Mouse (Mus musculus) natural killer cell, adult 2 months (primary cell): Measurements from ENCODE around the gene Polr2i.
"Not testable (repeated sequence)": the region's sequence is repeated elsewhere in the genome, so short reads cannot be mapped to it uniquely, and the experiment has no call there.

ENCODE experiments used
- DNase-seq, 2 experiments: peaks; one replicate each; pipeline ENCODE4 v3.0.0; 2022; ENCODE audit warnings: low spot score in 2 of 2

Gene Polr2i

GRCm38 (mm10) chr7:30231669-30232454 lies at the start of gene Polr2i, which contains the start of gene Tbcb:
TSS of gene Polr2i (plus strand) at chr7:30231948.
TSS of gene Tbcb (minus strand) at chr7:30232272.
- peak; percentile 92 to 94 for DNase-seq

- not testable (repeated sequence) for DNase-seq
Measured at GRCm38 (mm10) chr7:30183189-30183588, 48.6 kb upstream of the Polr2i start.

DNA sequence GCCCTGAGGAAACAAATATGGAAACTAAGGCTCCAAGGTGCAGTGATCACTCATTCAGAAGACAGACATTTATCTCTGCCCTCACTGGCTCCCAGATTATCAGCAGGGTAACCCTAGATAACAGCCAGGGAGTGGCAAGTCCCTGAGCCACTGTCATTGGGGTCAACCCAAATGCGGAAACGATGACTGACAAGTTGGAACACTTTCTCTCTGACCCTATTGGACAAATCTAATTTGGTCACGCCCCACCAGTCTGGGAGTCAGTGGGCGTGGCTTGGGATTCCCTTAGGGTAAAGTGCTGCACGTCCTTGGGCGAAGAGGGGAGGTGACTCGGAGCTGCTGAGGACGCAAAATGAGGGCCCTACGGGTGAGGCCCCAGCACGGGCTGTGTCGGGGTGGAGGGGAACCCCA lies 47.9 kb upstream of the Polr2i start, which contains the start of gene Cox7a1:
Gene Cox7a1 (plus strand): TSS at position 266 of the 411 bp plus-strand sequence.
- DNase-seq = peak; percentile 84

- no peak for DNase-seq
Measured at GRCm38 (mm10) chr7:30184641-30185348, 47.0 kb upstream of the Polr2i start.

DNA sequence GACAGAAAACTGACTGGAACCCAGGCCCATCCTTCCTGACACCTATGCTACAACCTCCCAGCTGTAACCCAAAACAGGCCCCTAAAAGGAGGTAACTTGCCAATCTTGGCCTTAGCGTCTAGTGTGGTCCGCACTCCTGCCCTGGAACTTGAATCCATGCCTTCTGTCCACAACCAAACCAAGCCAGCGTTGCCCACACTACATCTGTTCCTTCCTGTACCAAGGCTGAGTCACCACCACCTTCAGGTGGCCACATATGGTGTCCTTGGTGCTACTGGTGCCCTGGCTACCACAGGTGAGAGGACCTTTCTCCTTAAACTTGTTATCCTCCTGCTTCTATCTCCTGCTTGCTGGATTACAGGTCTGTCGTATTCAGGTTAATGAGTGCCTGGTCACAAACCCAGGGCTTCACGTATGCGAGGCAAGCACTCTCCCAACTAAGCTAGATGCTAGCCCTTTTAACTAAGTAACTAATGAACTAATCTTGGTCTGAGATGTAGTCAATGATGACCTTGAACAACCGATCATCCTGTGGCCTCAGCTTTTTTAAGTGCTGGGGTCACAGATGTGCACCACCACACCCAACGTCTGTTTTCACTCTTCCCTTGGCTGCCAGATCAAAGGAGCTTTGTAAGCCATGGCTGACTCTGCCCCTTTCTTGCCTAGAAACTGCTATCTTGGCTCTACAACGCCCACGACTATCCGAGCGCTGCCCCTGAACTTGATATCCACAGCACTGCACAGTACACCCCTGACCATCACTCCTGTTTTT lies 43.2 kb upstream of the Polr2i start:
- DNase-seq = no peak

DNA sequence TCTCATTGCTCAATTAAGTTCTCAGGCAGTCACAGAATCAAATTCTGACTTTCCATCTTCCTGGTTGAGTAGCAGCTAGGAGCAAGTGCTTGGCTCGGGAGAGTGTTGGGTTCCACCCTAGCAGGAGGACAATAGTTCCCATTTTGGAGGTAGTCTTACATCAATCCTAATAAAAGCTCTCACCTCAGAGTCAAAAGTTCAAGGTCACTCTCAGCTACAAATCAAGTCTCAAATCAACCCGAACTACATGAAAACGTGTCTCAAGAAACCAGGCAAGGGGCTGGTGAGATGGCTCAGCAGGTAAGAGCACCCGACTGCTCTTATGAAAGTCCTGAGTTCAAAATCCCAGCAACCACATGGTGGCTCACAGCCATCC lies 42.6 kb upstream of the Polr2i start:
- no peak for DNase-seq

- no peak for DNase-seq
Measured at GRCm38 (mm10) chr7:30192088-30192487, 39.7 kb upstream of the Polr2i start.

DNA sequence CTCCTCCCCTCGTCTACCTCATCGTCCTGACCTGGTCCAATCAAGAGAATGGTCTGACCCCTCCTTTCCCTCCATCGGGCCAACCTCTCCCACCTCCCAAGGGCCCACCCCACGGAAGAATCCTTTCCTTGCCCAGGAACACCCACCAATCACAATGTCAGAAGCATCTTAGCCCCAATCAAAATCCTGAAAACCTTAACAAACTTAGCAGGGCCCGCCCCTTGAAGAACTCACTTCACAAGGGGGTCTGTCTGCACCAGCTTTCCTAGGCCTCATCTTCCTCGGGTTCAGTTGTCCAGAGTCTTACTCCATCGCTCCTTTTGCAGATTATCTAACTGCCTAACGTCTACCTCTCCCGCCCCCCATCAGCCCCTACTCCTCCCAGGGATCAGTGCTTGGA lies 38.7 kb upstream of the Polr2i start:
- DNase-seq = no peak

GRCm38 (mm10) chr7:30193581-30194100 lies 38.1 kb upstream of the Polr2i start:
- peak; percentile 70 to 77 for DNase-seq

DNA sequence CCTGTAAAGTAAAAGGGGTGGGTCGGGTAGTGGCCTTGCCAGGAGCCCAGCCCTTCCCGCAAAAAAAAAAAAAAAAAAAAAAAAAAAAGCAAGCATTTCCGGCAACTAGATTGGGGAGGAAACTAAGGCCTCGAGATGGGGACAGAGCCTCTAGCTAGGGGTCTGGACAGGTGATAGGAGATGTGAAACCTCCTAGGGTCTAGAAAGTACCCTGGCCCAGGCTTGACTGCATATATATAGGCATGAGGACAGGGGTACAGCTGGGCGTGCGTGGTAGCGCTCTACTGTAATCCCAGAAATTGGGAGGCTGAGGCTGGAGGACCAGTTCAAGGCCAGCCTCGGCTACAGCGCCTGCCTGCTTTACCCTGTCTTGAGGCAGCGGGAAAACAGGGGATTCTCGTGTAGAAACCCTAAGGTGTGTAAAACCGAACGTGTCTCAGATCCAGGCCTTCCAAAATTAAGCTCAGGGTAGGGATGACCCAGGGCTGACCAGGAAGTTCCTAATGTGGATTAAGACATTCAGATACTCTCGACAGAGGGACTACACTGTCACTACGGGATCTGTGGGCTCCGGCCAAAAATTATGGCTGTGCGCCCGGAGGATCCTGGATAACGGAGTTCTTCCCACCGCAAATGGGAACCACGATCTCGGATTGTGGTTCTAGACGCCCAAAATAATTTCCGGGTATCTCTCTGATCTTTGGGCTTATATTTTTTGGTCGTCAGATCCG lies 37.5 kb upstream of the Polr2i start:
- peak in 1 of 2 experiments; percentile 13 for DNase-seq

DNA sequence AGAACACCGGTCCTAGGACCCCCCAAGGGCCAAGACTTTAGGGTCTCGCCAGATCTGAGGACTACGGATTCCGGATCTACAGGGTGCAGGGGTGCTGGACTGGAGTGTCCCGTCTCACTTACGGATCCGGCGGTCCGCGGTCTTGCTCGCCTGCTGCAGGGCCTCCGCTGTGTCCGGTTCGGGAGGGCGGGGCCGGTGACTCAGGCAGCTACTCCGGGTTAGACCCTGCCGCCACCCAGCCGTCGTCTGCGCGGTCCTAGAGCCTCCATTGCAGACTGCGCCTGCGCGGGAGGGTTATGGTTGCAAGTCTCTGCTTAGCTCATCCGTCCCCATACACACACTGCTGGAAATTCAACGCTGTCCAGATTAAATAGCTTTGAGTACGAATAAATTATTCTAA lies 36.9 kb upstream of the Polr2i start:
- DNase-seq = peak; percentile 94 to 95

GRCm38 (mm10) chr7:30195461-30195860 lies 36.3 kb upstream of the Polr2i start:
- DNase-seq = no peak

- no peak for DNase-seq
Measured at GRCm38 (mm10) chr7:30196171-30196570, 35.6 kb upstream of the Polr2i start.

GRCm38 (mm10) chr7:30197592-30198129 lies 34.1 kb upstream of the Polr2i start:
- no peak for DNase-seq

DNA sequence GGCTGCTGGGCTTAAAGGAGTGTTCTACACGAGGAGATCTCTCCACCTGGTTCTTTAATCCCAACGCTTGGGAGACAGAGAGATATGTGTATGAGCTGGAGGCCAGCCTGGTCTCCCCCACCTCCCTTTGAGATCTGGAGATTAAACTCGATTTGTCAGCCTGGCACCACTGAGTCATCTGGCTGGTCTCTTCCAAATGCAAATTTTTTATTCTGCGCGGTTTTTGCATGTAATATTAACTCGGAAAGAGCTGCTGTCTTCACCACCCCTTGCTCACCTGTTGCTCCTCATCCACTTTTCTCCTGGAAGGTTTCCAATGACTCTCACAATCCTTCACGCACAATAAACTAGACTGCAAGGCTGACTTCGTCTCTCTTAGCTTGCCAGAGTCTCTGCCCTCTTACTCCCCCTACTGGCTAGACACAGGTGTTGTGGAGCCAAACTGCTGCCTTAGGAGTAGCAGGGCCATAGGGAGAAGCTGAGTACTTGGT lies 33.2 kb upstream of the Polr2i start, which contains the start of gene Capns1:
Gene Capns1 (minus strand): TSS at position 331 of the 491 bp plus-strand sequence.
- DNase-seq = peak; percentile 63 to 64

- no peak for DNase-seq
Measured at GRCm38 (mm10) chr7:30199498-30200139, 32.1 kb upstream of the Polr2i start.

DNA sequence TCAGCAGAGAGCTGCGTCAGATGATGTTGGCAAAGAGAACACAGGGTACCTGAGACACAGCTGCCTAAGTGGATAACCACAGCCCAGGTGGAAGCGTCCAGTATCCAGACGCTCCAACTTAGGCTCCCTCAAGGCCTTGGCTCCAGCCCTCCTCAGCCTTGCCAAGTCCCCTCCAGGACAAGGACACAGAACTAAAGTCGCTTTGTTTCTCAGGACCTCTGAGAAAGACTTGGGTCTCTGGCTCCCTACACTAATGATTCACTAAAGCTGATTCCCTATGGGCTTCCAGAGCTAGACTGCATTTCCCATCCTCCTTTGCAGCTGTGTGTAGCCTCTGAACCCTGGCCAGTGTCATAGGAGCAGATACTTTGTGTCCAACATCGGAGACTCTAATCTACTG lies 31.5 kb upstream of the Polr2i start:
- DNase-seq = no peak

DNA sequence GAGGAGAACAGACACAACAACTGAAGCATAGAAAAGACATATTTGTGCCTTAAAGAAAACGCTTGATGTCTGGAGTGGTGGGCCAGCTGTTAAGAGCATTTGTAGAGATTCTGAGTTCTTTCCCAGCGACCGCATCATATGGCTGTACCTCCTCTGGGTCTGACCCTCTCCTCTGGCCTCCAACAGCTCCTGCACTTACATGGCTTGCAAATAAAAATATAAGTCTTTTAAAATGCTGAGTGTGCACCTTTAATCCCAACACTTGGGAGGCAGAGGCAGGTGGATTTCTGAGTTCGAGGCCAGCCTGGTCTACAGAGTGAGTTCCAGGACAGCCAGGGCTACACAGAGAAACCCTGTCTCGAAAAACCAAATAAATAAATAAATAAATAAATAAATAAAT lies 31.1 kb upstream of the Polr2i start:
- not testable (repeated sequence) for DNase-seq

DNA sequence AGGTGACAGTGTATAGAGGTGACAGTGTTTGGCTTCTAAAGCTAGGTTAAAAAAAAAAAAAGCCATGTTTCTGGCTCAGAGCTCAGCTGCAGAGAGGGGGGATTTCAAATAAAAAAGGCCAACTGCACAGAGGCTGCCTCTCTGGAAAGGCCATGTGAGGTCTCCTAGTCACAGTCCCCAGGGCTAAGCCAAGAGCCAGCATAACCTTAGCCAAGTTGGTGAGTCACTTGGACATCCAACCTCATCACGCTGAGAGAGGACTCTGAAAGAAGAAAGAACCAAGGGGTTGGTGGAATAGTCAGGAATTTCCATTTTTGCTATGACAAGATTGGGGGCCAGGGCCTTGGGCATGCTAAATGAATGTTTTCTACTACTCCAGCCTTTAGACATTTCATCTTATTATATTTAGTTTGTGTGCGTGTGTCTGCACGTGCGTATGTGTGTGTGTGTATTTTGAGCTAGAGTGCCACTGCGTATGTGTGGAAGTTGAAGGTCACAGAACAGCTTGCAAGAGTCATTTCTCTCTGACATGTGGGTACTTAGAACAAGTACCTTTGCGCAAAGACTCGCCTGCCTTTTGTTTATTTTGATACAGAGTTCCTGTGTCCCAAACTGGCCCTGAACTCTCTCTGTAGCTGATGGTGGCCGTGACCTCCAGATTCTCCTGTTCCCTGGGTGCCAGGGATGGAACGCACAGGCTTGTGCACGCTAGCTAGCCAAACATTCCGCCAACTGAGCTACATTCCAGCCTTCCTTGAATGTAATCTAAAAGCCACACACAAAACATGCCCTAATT lies 28.7 kb upstream of the Polr2i start:
- no peak for DNase-seq
